Mouse (Mus musculus): ENCODE data around the gene Sept8. TPM values are rescaled to one million over a fixed set of nuclear protein-coding genes. Genes with fewer than 3 reads are reported as not detected.

Gene Sept8
- polyA plus RNA-seq, 1 experiment from 2014 or later = 55.7 TPM

DNA sequence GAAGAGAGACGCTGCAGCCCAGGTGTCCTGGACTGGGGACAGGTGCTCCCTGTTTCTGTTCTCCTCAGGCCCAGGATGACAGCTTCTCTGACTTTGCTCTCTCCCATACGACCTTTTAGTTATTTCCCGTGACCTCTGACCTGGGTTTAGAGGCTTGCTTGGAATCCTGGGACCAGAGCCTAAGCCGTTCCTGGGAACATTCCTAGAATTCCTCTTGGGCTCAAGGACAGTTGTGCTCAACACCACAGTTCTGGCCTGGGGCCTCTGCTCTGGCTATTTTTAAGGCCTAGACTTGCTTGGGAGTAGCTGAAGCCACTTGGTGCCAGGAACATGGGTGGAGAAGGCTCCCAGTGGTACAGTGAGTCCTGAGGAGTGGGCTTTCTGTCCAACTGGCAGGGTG, 6.4 kb downstream of the Sept8 start:
- H3K27me3 ChIP-seq = no peaks in the 10 kb centered on the region
- CTCF ChIA-PET = interaction anchor here (1.4 to 2.1 kb wide), 2 partner anchors 18 to 26 kb away, joined by 3 to 7 read pairs; no protein-coding TSS in a partner anchor
- DNase-seq (ENCODE audit: low read depth, low spot score) = no peak
- no peak for TF ChIP-seq CTCF (IDR thresholded peaks at IDR 0.05)
- ATAC-seq = no peak
- in situ Hi-C loops (cut with MboI; ENCODE audit: low pct_unique_long_range_greater_than_20kb) = no loop called here
- POLR2A ChIA-PET = no interaction called here

GRCm38 (mm10) chr11:53528397-53529252, 9.6 kb downstream of the Sept8 start:
- CTCF ChIA-PET = no interaction called here
- in situ Hi-C loops (cut with MboI; ENCODE audit: low pct_unique_long_range_greater_than_20kb) = no loop called here
- ATAC-seq (no peak), DNase-seq (ENCODE audit: low read depth, low spot score) (no peak)
- H3K27me3 ChIP-seq = no peaks in the 10 kb centered on the region
- POLR2A ChIA-PET = no interaction called here
- no peak for TF ChIP-seq CTCF (IDR thresholded peaks at IDR 0.05)

DNA sequence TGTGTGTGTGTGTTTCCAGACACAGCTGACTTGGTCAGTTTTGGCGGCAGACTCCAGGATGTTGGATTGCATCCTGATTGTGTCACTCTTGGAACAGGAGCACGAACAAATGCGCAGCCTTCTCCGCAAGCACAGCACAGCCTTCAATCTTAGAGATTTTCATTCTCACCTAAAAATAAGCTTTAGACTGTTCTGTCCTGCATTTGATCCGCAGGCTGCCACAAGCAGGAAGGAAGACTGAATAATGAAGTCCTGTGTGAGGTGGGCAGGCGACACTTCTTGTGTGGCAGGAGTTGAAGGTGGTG, 10.1 kb downstream of the Sept8 start:
- no peak for TF ChIP-seq CTCF (IDR thresholded peaks at IDR 0.05)
- POLR2A ChIA-PET = no interaction called here
- DNase-seq (ENCODE audit: low read depth, low spot score) (no peak), ATAC-seq (no peak)
- CTCF ChIA-PET = no interaction called here
- H3K27me3 ChIP-seq = no peaks in the 10 kb centered on the region
- in situ Hi-C loops (cut with MboI; ENCODE audit: low pct_unique_long_range_greater_than_20kb) = no loop called here

GRCm38 (mm10) chr11:53530001-53530400, 10.9 kb downstream of the Sept8 start:
- ATAC-seq (no peak), DNase-seq (ENCODE audit: low read depth, low spot score) (no peak)
- ChIA-PET POLR2A (no interaction called here), CTCF (no interaction called here)
- in situ Hi-C loops (cut with MboI; ENCODE audit: low pct_unique_long_range_greater_than_20kb) = no loop called here
- no peak for TF ChIP-seq CTCF (IDR thresholded peaks at IDR 0.05)
- no peaks in the 10 kb centered on the region for H3K27me3 ChIP-seq

DNA sequence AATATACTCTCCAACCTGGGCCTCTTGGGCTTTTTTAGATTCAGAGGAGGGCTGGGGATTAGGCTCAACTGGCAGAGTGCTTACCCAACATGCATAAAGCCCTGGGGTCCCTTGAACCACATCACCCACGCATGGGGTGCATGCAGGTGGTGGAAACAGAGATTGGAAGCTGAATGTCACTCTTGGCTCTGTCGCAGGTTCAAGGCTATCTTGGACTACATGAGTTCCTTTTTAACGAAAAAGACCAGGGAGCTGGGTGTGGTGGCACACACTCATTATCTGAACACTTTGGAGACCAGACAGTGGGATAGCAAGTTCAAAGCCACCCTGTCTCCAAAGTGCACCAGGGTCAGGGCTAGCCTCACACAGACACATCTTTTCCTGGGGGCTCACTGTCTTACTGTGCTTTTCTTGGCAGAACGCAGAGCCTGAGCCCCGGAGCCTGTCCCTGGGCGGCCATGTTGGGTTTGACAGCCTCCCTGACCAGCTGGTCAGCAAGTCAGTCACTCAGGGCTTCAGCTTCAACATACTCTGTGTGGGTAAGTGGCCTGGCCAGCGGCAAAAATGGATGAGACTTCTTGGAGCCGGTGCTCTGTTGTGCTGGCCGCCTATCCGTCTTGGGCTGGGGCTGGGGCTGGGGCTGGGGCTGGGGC, 12.6 kb downstream of the Sept8 start:
- POLR2A ChIA-PET = no interaction called here
- no peak for ATAC-seq
- no peak for DNase-seq (ENCODE audit: low read depth, low spot score)
- no peak for TF ChIP-seq CTCF (IDR thresholded peaks at IDR 0.05)
- no peaks in the 10 kb centered on the region for H3K27me3 ChIP-seq
- CTCF ChIA-PET = no interaction called here
- in situ Hi-C loops (cut with MboI; ENCODE audit: low pct_unique_long_range_greater_than_20kb) = no loop called here

DNA sequence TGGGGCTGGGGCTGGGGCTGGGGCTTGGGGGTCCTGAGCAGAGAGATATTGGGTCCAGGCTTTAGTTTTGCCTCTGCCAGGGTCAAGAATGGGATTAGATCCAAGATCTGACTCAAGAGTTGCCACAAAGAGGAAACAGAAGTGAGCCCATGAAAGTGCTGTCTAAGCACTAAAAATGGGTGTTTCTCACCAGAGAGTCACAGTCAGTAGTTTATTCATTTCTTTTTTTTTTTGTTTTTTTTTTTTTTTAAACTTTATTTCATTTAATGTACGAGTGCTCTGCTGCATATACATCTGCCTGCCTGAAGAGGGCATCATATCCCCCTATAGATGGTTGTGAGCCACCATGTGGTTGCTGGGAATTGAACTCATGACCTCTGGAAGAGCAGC, 13.2 kb downstream of the Sept8 start:
- DNase-seq (ENCODE audit: low read depth, low spot score) (no peak), ATAC-seq (no peak)
- POLR2A ChIA-PET = no interaction called here
- CTCF ChIA-PET = no interaction called here
- in situ Hi-C loops (cut with MboI; ENCODE audit: low pct_unique_long_range_greater_than_20kb) = no loop called here
- H3K27me3 ChIP-seq = no peaks in the 10 kb centered on the region
- no peak for TF ChIP-seq CTCF (IDR thresholded peaks at IDR 0.05)

DNA sequence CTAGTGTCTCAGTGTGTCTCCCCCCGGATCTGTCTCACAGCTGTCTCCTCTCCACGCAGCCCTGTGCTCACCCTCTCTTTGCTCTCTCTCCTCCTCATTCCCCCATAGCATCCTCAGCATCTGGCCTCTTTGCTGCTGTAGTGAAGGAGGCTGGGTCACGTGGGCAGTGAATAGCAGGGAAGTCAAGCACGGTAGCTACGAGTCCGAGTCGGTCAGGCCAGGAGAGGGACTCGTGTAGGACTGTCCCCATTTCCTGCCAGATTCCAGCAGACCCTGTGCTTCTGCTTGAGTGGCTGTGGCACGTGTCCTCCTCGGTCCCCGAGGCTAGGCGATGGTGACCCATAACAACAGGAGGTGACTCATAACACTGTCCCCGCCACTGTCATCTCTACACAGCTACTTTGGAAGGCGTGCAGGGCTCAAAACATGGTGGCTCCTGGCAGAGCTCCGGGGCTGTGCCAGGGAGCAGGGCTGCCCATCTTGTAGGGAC, 20.0 kb downstream of the Sept8 start:
- no peak for DNase-seq (ENCODE audit: low read depth, low spot score)
- no peaks in the 10 kb centered on the region for H3K27me3 ChIP-seq
- ChIA-PET CTCF (no interaction called here), POLR2A (no interaction called here)
- no peak for TF ChIP-seq CTCF (IDR thresholded peaks at IDR 0.05)
- ATAC-seq = peak; percentile 35
- in situ Hi-C loops (cut with MboI; ENCODE audit: low pct_unique_long_range_greater_than_20kb) = no loop called here

GRCm38 (mm10) chr11:53540394-53540793, 21.3 kb downstream of the Sept8 start:
- H3K27me3 ChIP-seq = no peaks in the 10 kb centered on the region
- CTCF ChIA-PET = interaction anchor here (1.0 kb wide), 1 partner anchor 50 kb away, joined by 3 read pairs; no protein-coding TSS in a partner anchor
- TF ChIP-seq CTCF (IDR thresholded peaks at IDR 0.05) = no peak
- DNase-seq (ENCODE audit: low read depth, low spot score) (no peak), ATAC-seq (no peak)
- in situ Hi-C loops (cut with MboI; ENCODE audit: low pct_unique_long_range_greater_than_20kb) = no loop called here
- POLR2A ChIA-PET = no interaction called here

DNA sequence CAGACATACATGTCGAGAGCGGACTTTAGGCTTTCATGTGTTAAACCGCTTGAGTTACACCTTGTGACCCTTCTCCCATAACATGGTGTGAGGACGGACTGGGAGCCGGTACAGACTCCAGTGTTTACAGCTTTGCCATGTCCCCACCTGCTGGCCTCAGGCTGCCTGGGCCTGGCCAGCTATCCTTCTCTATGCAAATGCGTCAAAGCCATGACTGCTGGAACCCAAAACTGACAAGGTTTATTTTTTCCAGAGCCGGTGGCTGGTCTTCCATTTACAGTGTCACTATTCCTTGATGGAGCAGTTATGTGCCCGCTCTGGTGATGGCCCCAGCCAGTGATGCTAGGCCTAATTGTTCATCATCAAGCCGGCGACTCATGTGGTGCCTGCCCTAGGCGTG, 22.2 kb downstream of the Sept8 start:
- no peaks in the 10 kb centered on the region for H3K27me3 ChIP-seq
- CTCF ChIA-PET = interaction anchor here (1.0 kb wide), 1 partner anchor 49 kb away, joined by 3 read pairs; no protein-coding TSS in a partner anchor
- no peak for DNase-seq (ENCODE audit: low read depth, low spot score)
- in situ Hi-C loops (cut with MboI; ENCODE audit: low pct_unique_long_range_greater_than_20kb) = no loop called here
- POLR2A ChIA-PET = no interaction called here
- no peak for TF ChIP-seq CTCF (IDR thresholded peaks at IDR 0.05)
- no peak for ATAC-seq

DNA sequence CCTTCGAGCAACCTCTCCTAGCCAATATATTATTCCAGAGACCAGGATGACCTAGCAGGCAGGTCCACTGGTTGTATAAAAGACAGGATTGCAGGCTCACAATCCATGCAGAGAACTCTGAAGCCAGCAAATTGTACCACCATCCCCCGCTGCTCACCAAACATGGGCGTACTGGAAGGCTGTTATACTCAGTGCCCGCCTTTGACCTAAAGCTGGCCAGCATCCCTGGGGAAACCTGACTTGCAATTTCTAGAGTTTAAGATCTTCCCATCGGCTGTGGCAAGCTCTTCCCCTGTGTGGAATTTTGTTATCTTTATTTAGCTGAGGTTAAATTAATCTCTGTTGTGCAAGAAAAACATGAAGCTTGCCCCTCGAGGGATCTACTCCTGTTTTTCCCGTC, 24.0 kb downstream of the Sept8 start:
- CTCF ChIA-PET = no interaction called here
- ATAC-seq = no peak
- TF ChIP-seq CTCF (IDR thresholded peaks at IDR 0.05) = no peak
- POLR2A ChIA-PET = no interaction called here
- H3K27me3 ChIP-seq = no peaks in the 10 kb centered on the region
- DNase-seq (ENCODE audit: low read depth, low spot score) = no peak
- in situ Hi-C loops (cut with MboI; ENCODE audit: low pct_unique_long_range_greater_than_20kb) = no loop called here

DNA sequence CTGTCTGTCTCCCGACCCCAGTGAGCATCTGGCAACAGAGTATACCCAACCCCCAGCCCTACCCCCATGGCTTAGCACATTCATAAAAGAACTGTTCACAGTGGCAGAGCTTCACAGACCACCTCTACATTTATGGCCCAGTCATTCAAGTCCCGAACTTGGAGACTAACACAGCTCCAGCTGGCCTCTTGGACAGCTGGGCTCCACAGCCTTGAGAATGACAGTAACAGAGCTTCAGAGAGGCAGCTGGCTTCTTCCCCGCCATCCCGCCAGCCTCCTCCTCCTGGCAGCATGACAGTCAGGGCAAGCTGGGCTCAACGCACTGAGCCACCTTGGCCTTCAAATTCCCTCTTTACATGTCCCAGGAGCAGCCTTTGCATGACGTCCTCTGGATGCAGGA, 27.2 kb downstream of the Sept8 start:
- DNase-seq (ENCODE audit: low read depth, low spot score) = no peak
- no peaks in the 10 kb centered on the region for H3K27me3 ChIP-seq
- in situ Hi-C loops (cut with MboI; ENCODE audit: low pct_unique_long_range_greater_than_20kb) = no loop called here
- no peak for ATAC-seq
- ChIA-PET POLR2A (no interaction called here), CTCF (no interaction called here)
- TF ChIP-seq CTCF (IDR thresholded peaks at IDR 0.05) = no peak
